Mouse (Mus musculus) lung, postnatal 0 days (tissue): Measurements from ENCODE around the gene Myh10.

Source experiments
- CTCF ChIP-seq: IDR thresholded peaks from 2 replicates; pipeline ENCODE4 v1.5.1; 2016; ENCODE audit warnings: antibody characterized with exemption, mild to moderate bottlenecking
- EP300 ChIP-seq: IDR thresholded peaks from 2 replicates; pipeline ENCODE4 v1.6.1; 2016; ENCODE audit warnings: antibody characterized with exemption, mild to moderate bottlenecking, control low read depth

DNA sequence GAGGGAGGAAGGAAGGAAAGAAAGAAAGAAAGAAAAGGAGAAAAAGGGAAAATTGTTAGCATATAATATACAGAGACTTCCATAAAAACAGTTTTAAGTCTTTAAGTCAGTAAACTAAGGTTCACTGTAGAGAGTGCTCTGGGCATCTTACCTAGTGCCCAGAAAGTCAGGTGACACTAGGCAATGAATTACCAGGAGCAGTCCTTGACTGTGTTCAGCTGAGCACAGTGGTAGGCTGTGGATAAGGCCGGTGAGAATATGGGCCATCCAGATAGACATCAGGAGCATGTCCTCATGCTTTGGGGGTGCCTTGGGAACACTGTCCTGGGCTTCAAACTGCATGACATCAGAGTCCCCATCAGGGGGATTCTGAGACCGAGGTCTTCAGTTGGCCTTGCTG, 58.8 kb downstream of the Myh10 start:
- TF ChIP-seq CTCF (no peak), EP300 (no peak)
